Mouse (Mus musculus) liver, adult 2 months (tissue): Measurements from ENCODE around the gene Ttll5.

Experiments
- CTCF ChIP-seq: fragments of 200-500 bp; IDR thresholded peaks from 2 replicates; pipeline ENCODE4 v1.5.1; 2011; ENCODE audit warnings: low read depth, low read length, control low read depth
- POLR2A ChIP-seq: fragments of 200-500 bp; IDR thresholded peaks from 2 replicates; pipeline ENCODE4 v1.6.1; 2011; ENCODE audit warnings: low read length, control low read depth; ENCODE audit not compliant: insufficient read depth; ENCODE audit errors: extremely low read depth

DNA sequence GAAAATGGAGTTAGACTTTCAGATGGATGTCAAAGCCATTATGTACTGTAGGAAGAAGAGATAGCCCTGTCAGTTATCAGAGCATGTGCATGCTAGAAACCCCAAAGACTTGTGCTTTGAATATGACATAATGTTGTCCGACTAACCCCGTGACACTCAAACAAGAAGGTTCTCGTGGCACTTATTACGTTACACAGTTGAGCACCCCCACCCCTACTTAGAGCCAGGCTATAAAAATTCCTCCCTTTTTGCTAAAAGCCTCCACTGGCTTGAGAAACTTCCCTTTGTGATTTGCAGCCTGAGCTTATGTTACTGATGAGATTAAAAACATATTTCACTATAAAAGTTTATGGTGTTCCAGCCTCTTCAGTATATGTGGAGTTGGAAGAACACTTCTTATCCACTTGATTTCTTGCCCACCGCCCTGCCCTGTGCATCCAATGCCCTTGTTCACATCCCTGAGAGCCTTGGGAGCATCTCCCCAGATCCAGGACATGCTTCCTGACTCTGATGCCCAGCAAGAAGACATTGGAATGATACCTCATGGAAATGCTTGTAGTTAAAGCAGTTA, 169.4 kb downstream of the Ttll5 start:
- TF ChIP-seq CTCF (no peak), POLR2A (no peak)
